Comparison of ENCODE assay signal across 10 mouse cellular contexts in genomic region chr8:122745022-122745749, GRCm38 (mm10). TPM values are rescaled to one million over a fixed set of nuclear protein-coding genes. Genes with fewer than 3 reads are reported as not detected.
DNase-seq lines count a peak whose midpoint lies in the region; ATAC-seq and TF ChIP-seq lines count a peak whose summit lies in the region.
"Had no signal": no experiment of that assay in that cellular context is flagged by ENCODE, and none has a peak within 500 bp of the region (broad histone marks: within the 10 kb centered on the region; RNA-seq: fewer than 3 reads in every experiment).

No protein-coding gene starts in this region.

- peak; percentile 85 to 90 for DNase-seq in cerebellum, postnatal 10 days
- peak; percentile 30 for DNase-seq in mesoderm, embryonic 11.5 days (ENCODE audit: low read depth, low spot score)
- no peak for DNase-seq in testis, postnatal 14 days (ENCODE audit: low spot score)
- no peak for DNase-seq in adrenal gland, postnatal 25 days
- no peak for DNase-seq in ovary, adult 18-20 months (ENCODE audit: low spot score)
- DNase-seq: kidney, adult 11 months had no signal

- ATAC-seq in forebrain, embryonic 15.5 days (replicated peaks), result peak; percentile 15
- ATAC-seq in inflammation-experienced regulatory T-cells, adult 6 months, result no peak

- H3K4me2 ChIP-seq in forebrain, embryonic 15.5 days (replicated peaks), result peak overlapping the region; percentile 33
- H3K4me2 ChIP-seq: liver, embryonic 15.5 days had no signal

- peaks cover 42% of the 10 kb centered on the region for H3K27me3 ChIP-seq in E14TG2a.4 (ENCODE audit: insufficient read depth, low read length)
- no peaks in the 10 kb centered on the region for H3K27me3 ChIP-seq in forebrain, embryonic 15.5 days

- H3K4me3 ChIP-seq in E14TG2a.4 (replicated peaks; ENCODE audit: low read length), result peak overlapping the region; percentile 20; the same call in 1 of the 2 replicates
- H3K4me3 ChIP-seq in forebrain, embryonic 15.5 days, result peak overlapping the region; percentile 7; the same call in 1 of the 2 replicates
- H3K4me3 ChIP-seq: liver, embryonic 15.5 days had no signal

- H3K9me3 ChIP-seq in E14TG2a.4 (ENCODE audit: low read length), result no peaks in the 10 kb centered on the region
- no peaks in the 10 kb centered on the region for H3K9me3 ChIP-seq in forebrain, embryonic 15.5 days
- H3K9me3 ChIP-seq: liver, embryonic 15.5 days had no signal

- H3K9ac ChIP-seq in forebrain, embryonic 15.5 days (replicated peaks), result peak overlapping the region; percentile 34
- H3K9ac ChIP-seq: liver, embryonic 15.5 days had no signal

- peaks cover 14% of the 10 kb centered on the region for H3K4me1 ChIP-seq in E14TG2a.4 (replicated peaks; ENCODE audit: low read depth, low read length)
- H3K4me1 ChIP-seq in forebrain, embryonic 15.5 days, result peaks cover 89% of the 10 kb centered on the region
- H3K4me1 ChIP-seq: liver, embryonic 15.5 days had no signal

- H3K27ac ChIP-seq in forebrain, embryonic 15.5 days (replicated peaks), result peak overlapping the region; percentile 93
- H3K27ac ChIP-seq: liver, embryonic 15.5 days had no signal

- TF ChIP-seq CTCF in E14TG2a.4 (conservative IDR thresholded peaks at IDR 0.05; ENCODE audit: low read length), result no peak

- no peaks in the 10 kb centered on the region for H3K36me3 ChIP-seq in E14TG2a.4 (ENCODE audit: insufficient read depth, low read length)
- no peaks in the 10 kb centered on the region for H3K36me3 ChIP-seq in forebrain, embryonic 15.5 days
- H3K36me3 ChIP-seq: liver, embryonic 15.5 days had no signal

- 12% methylated on average over 17 of the region's 17 CpGs for WGBS in forebrain, embryonic 15.5 days

RNA-seq across cellular contexts. Expression of gene Acsf3, which starts 30.1 kb away (rescaled TPM):
- 14.6 and 16.4 TPM in 2 replicates for polyA plus RNA-seq in forebrain, embryonic 15.5 days (2015; fragmentation: Nextera tagmentation; extraction: Ambion mirVana)
- polyA plus RNA-seq in inflammation-experienced regulatory T-cells, adult 6 months (2017; shearing (Covaris generic)), result 10 to 100 TPM in 1 of 3 experiments, 1 to 10 TPM in 2; 7.8 to 10.1 (median 9.2) TPM
- total RNA-seq in adrenal gland, postnatal 25 days (2021), result 36.6 and 40.9 TPM in 2 replicates

RNA-seq across cellular contexts. Expression of gene Cbfa2t3, which starts 46.3 kb away (rescaled TPM):
- polyA plus RNA-seq in forebrain, embryonic 15.5 days (2015; fragmentation: Nextera tagmentation; extraction: Ambion mirVana), result 13.2 and 14.0 TPM in 2 replicates
- polyA plus RNA-seq in inflammation-experienced regulatory T-cells, adult 6 months (2017; shearing (Covaris generic)), result under 1 TPM; 0.31 to 0.54 (median 0.52) TPM
- 12.2 and 14.1 TPM in 2 replicates for total RNA-seq in adrenal gland, postnatal 25 days (2021)

Comparison
In these comparisons a context has a peak if more than half of its experiments do, and no peak if none do; other contexts are left out.
1. DNase-seq: peak in cerebellum, postnatal 10 days (2 of 2) and mesoderm, embryonic 11.5 days (single experiment); none in testis, postnatal 14 days (single experiment), adrenal gland, postnatal 25 days (single experiment) and ovary, adult 18-20 months (single experiment).